Mouse (Mus musculus): ENCODE results near the gene Slc30a7.
"Not testable (repeated sequence)": the region's sequence is repeated elsewhere in the genome, so short reads cannot be mapped to it uniquely, and the experiment has no call there.

Gene Slc30a7

DNA sequence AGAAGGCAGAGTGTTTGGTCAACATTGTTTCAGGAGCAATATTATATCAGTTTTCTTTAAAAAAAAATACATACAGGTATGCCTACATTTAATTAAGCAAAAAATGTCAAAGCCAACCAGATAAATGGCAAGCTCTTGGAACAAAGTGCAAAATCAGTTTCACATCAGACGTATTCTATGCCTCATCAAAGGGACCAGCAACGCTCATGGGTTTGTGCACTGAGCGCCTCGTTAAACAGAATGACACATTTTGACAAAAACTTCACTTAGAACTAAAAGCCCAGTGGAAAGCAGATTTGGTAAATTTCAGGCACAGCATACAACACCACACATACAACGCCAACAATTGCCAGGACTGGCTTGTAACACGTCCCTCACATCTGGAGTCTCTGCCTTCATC lies 62.8 kb downstream of the Slc30a7 start:
- DNase-seq, result no peak

DNA sequence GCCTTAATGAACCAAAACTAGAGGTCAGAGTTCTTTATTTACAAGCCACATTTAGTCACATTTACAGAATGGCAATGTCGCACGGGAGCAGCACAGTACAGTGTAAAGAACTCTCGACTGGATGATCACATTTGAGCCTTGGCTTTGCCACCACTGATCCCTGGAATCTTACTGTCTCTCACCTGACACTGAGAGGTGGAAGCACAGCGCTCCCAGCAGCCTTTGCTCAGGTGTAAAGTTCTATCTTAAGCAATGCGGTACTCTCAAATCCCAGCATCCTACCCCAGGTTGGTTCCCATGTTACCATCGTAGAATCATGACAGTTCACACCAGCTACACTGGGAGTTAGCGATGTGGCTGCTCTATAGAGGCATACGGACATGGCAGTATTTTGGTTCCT lies 65.7 kb downstream of the Slc30a7 start:
- no peak for DNase-seq

DNA sequence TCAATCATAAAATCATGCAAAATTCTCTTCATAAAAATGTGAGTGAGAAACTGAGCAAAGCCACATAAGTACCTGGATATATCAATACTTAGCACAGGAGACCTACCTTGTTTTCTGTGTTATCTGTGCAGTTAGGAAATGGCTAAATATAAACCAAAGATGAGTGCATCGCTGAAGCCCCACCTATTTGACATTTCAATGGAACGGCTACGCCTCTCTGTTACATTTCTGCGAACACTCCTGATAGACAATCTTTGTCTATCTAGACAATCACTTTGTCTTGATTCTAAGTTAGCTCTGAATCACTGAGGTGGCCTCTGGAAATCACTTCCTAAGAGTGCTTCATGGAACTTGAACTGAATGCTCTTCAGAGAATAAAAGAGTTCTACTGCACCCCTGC lies 66.7 kb downstream of the Slc30a7 start:
- DNase-seq, result no peak

GRCm38 (mm10) chr3:115937807-115938206 lies 69.4 kb downstream of the Slc30a7 start:
- no peak for DNase-seq

- peak; percentile 69 for DNase-seq
Measured at GRCm38 (mm10) chr3:115936734-115937599, 70.2 kb downstream of the Slc30a7 start.

- no peak for DNase-seq
Measured at GRCm38 (mm10) chr3:115933293-115934186, 73.7 kb downstream of the Slc30a7 start.

GRCm38 (mm10) chr3:115931701-115932100 lies 75.5 kb downstream of the Slc30a7 start:
- no peak for DNase-seq

GRCm38 (mm10) chr3:115926531-115926930 lies 80.7 kb downstream of the Slc30a7 start:
- no peak for DNase-seq

GRCm38 (mm10) chr3:115924401-115925190 lies 82.6 kb downstream of the Slc30a7 start:
- DNase-seq, result peak; percentile 49

DNA sequence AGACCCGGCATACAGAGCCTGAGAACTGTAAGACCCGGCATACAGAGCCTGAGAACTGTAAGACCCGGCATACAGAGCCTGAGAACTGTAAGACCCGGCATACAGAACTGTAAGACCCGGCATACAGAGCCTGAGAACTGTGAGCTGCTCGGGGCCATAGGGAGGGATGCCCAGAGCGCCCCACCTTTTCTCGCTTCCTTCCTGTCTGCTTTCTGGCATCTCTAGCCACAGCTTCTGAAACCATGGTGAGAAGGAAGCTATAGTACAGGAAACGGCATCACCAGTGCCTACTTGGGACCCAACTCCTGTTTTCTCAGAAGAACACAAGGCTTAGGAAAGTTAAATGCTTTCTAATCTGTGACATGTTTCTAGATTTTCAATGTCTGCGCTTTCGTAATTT lies 99.8 kb downstream of the Slc30a7 start:
- not testable (repeated sequence) for DNase-seq

DNA sequence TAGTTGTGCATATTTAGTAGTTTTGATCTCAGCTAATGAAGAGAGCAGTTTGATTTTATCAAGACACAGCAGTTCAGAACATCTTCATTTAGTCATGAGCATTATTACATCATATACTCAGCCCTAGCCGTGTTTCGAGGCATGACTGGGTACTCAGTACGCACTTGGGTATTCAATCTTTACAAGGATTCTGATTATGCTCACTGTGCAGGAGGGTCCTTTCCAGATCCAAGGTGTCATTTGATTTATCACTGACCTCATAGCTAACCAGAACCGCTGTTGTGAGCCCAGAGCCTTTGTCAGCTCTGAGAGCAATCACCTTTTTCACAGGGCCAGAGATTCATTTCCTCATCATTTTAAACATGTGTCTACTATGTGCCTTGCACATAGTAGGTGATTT lies 101.6 kb downstream of the Slc30a7 start:
- no peak for DNase-seq

DNA sequence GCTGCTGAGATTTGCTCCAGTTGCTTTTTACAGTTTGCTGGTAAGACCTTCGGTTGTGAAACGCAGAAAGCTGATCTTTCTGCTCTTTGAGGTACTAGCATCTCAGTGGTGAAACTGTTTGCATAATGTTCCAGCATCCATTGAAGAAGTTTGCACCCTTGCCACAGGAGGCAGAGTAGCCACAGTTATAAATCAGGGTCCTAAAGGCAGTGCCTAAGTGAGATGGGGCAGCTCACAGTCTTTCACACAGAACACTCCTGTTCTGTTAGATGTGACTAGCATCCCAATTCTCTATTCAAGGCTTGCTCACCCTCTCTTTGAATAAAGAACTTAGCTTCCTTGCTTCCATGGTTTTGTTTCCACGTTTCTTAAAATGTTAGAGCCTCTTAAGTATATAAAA lies 102.1 kb downstream of the Slc30a7 start:
- DNase-seq, result no peak

- DNase-seq, result no peak
Measured at GRCm38 (mm10) chr3:115902301-115902956, 104.8 kb downstream of the Slc30a7 start.

DNA sequence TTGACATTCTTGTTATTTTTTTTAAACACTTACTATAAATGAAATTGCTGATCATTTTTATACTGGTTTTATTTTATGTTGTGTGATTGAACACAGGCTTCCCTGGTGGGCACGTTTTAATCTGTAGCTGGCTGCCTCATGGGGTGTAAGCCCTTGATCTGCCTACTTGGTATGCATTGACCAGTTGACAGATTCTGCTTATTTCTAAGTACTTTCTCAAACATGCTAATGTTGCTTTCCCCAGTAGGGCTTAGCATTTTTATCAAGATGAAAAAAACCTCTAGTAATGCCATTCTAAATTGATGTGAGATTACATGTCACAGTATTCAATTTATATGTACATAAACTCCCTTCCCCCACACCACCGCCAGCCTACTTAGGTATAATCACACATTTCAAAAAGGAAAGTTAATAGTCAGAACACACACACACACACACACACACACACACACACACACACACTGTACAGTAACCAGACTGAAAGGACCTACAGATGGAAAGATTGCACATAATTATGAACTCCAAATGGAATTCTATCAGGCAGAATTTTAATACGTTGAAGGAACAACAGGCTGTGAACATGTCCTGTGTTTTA lies 108.8 kb downstream of the Slc30a7 start:
- no peak for DNase-seq

- no peak for DNase-seq
Measured at GRCm38 (mm10) chr3:115893166-115893565, 114.0 kb downstream of the Slc30a7 start.

GRCm38 (mm10) chr3:115892341-115892740 lies 114.9 kb downstream of the Slc30a7 start:
- no peak for DNase-seq
